ENCODE assay signal across 37 mouse cellular contexts in genomic region chr1:123985324-123986024, GRCm38 (mm10). TPM values are rescaled to one million over a fixed set of nuclear protein-coding genes. Genes with fewer than 3 reads are reported as not detected.
"Had no signal": no experiment of that assay in that cellular context is flagged by ENCODE, and none has a peak within 500 bp of the region (broad histone marks: within the 10 kb centered on the region; RNA-seq: fewer than 3 reads in every experiment).

No protein-coding gene starts in this region.

- H3K4me3 ChIP-seq: limb, embryonic 10.5 days; limb, embryonic 12.5 days; limb, embryonic 13.5 days; limb, embryonic 15.5 days; liver, embryonic 12.5 days; liver, embryonic 13.5 days; liver, embryonic 15.5 days; lung, embryonic 15.5 days; megakaryocyte, embryonic 14.5 days; midbrain, embryonic 10.5 days; midbrain, embryonic 12.5 days; midbrain, embryonic 13.5 days; midbrain, embryonic 15.5 days; myocyte; neural tube, embryonic 12.5 days had no signal

- H3K36me3 ChIP-seq: limb, embryonic 10.5 days; limb, embryonic 12.5 days; limb, embryonic 13.5 days; limb, embryonic 15.5 days; liver, embryonic 12.5 days; liver, embryonic 13.5 days; liver, embryonic 15.5 days; lung, embryonic 15.5 days; midbrain, embryonic 10.5 days; midbrain, embryonic 12.5 days; midbrain, embryonic 13.5 days; midbrain, embryonic 15.5 days; neural tube, embryonic 12.5 days had no signal

- H3K27me3 ChIP-seq: limb, embryonic 12.5 days; limb, embryonic 13.5 days; limb, embryonic 15.5 days; liver, embryonic 12.5 days; liver, embryonic 13.5 days; liver, embryonic 15.5 days; lung, embryonic 15.5 days; megakaryocyte, embryonic 14.5 days; midbrain, embryonic 12.5 days; midbrain, embryonic 13.5 days; midbrain, embryonic 15.5 days; neural tube, embryonic 12.5 days had no signal

- H3K9me3 ChIP-seq: limb, embryonic 10.5 days; limb, embryonic 12.5 days; limb, embryonic 13.5 days; limb, embryonic 15.5 days; liver, embryonic 12.5 days; liver, embryonic 13.5 days; liver, embryonic 15.5 days; lung, embryonic 15.5 days; megakaryocyte, embryonic 14.5 days; midbrain, embryonic 10.5 days; midbrain, embryonic 12.5 days; midbrain, embryonic 13.5 days; midbrain, embryonic 15.5 days; neural tube, embryonic 12.5 days had no signal

- ATAC-seq: liver, embryonic 12.5 days; liver, postnatal 0 days; lung, postnatal 0 days; midbrain, embryonic 13.5 days; midbrain, embryonic 15.5 days; midbrain, embryonic 16.5 days had no signal

- H3K27ac ChIP-seq: limb, embryonic 10.5 days; limb, embryonic 12.5 days; limb, embryonic 13.5 days; limb, embryonic 15.5 days; liver, embryonic 12.5 days; liver, embryonic 13.5 days; liver, embryonic 14.5 days; liver, embryonic 15.5 days; lung, embryonic 15.5 days; macrophage; midbrain, embryonic 10.5 days; midbrain, embryonic 12.5 days; midbrain, embryonic 13.5 days; midbrain, embryonic 15.5 days; neural tube, embryonic 12.5 days had no signal

- DNase-seq: left cerebral cortex, postnatal 4 days; liver; liver, embryonic 13.5 days; liver, postnatal 0 days; lung, adult 18-20 months; lung, adult 2 months; lung, embryonic 14.5 days; lung, postnatal 10 days; lung, postnatal 14 days; lung, postnatal 36 days; lung, postnatal 4 days; midbrain, embryonic 14.5 days had no signal

- H3K4me2 ChIP-seq: limb, embryonic 12.5 days; limb, embryonic 13.5 days; limb, embryonic 15.5 days; liver, embryonic 11.5 days; liver, embryonic 12.5 days; liver, embryonic 13.5 days; liver, embryonic 15.5 days; lung, embryonic 14.5 days; lung, embryonic 15.5 days; midbrain, embryonic 11.5 days; midbrain, embryonic 12.5 days; midbrain, embryonic 13.5 days; midbrain, embryonic 15.5 days; neural tube, embryonic 12.5 days had no signal

- H3K4me1 ChIP-seq: limb, embryonic 10.5 days; limb, embryonic 12.5 days; limb, embryonic 13.5 days; limb, embryonic 15.5 days; liver, embryonic 12.5 days; liver, embryonic 13.5 days; liver, embryonic 15.5 days; lung, embryonic 15.5 days; megakaryocyte, embryonic 14.5 days; midbrain, embryonic 10.5 days; midbrain, embryonic 12.5 days; midbrain, embryonic 13.5 days; midbrain, embryonic 15.5 days; neural tube, embryonic 12.5 days had no signal

- H3K9ac ChIP-seq: limb, embryonic 12.5 days; limb, embryonic 13.5 days; limb, embryonic 15.5 days; liver, embryonic 12.5 days; liver, embryonic 13.5 days; liver, embryonic 14.5 days; liver, embryonic 15.5 days; liver, postnatal 0 days; lung, embryonic 14.5 days; lung, embryonic 15.5 days; midbrain, embryonic 12.5 days; midbrain, embryonic 13.5 days; midbrain, embryonic 15.5 days; neural tube, embryonic 12.5 days had no signal

RNA-seq across cellular contexts. Expression of gene Dpp10, which starts 59.9 kb away (rescaled TPM):
- total RNA-seq: liver, adult 2 months; megakaryocyte progenitor cell, adult 5-6 weeks; megakaryocyte, adult 5-6 weeks; megakaryocyte-erythroid progenitor cell, adult 5-6 weeks; monocyte, adult 5-6 weeks had no signal
- polyA plus RNA-seq: liver, adult 2 months; liver, embryonic 11.5 days; liver, embryonic 12.5 days; liver, embryonic 14.5 days; liver, postnatal 0 days; lung, adult 2 months; lung, embryonic 14.5 days; lung, postnatal 0 days; macrophage; myocyte had no signal
